ENCODE assay signal across 22 mouse cellular contexts in the genomic region with DNA sequence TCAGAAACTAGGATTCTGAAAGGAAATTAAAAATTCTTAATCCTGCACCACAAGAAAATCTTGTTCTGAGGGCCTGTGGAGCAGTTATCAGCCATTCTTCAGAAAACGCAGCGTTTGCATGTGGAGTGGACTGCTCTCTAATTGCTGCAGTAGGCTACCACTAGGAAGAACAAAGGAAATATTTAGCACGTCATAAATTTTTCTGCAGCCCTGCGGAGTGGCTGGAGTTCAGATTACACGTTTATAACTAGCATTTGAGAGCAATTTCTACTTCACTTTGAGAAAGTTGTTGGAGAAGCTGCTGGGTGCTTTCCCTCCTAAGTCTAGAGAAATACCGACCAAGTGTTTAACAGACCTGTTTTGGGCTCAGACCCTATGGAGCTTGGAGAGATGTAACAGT. TPM values are rescaled to one million over a fixed set of nuclear protein-coding genes. Genes with fewer than 3 reads are reported as not detected.
DNase-seq lines count a peak whose midpoint lies in the region; ATAC-seq and TF ChIP-seq lines count a peak whose summit lies in the region.
"Had no signal": no experiment of that assay in that cellular context is flagged by ENCODE, and none has a peak within 500 bp of the region (broad histone marks: within the 10 kb centered on the region; RNA-seq: fewer than 3 reads in every experiment).

No protein-coding gene starts in this region.

- no peak overlapping the region for H3K9ac ChIP-seq in heart, postnatal 0 days (replicated peaks; ENCODE audit: low read depth, low read length)
- H3K9ac ChIP-seq in heart, adult 2 months (ENCODE audit: low read depth, low read length): no peak overlapping the region
- no peak overlapping the region for H3K9ac ChIP-seq in limb, embryonic 14.5 days (ENCODE audit: low read depth, low read length, severe bottlenecking)
- H3K9ac ChIP-seq in liver, embryonic 12.5 days: no peak overlapping the region
- H3K9ac ChIP-seq: hindbrain, embryonic 12.5 days; midbrain, embryonic 13.5 days; neural tube, embryonic 12.5 days had no signal

- H3K36me3 ChIP-seq in heart, postnatal 0 days (replicated peaks; ENCODE audit: control insufficient read depth, insufficient read depth, low read length): no peaks in the 10 kb centered on the region
- H3K36me3 ChIP-seq in heart, adult 2 months (ENCODE audit: control insufficient read depth, insufficient read depth, low read length): no peaks in the 10 kb centered on the region
- no peaks in the 10 kb centered on the region for H3K36me3 ChIP-seq in limb, embryonic 14.5 days (ENCODE audit: control insufficient read depth, insufficient read depth, low read length)
- H3K36me3 ChIP-seq in liver, embryonic 12.5 days: no peaks in the 10 kb centered on the region
- H3K36me3 ChIP-seq: hindbrain, embryonic 12.5 days; midbrain, embryonic 13.5 days; neural tube, embryonic 12.5 days had no signal

- H3K4me3 ChIP-seq in heart, postnatal 0 days (ENCODE audit: low read depth, low read length): no peak overlapping the region
- no peak overlapping the region for H3K4me3 ChIP-seq in heart, adult 2 months
- H3K4me3 ChIP-seq in limb, embryonic 14.5 days (replicated peaks; ENCODE audit: low read length): no peak overlapping the region
- H3K4me3 ChIP-seq in liver, embryonic 12.5 days: no peak overlapping the region
- H3K4me3 ChIP-seq: hindbrain, embryonic 12.5 days; midbrain, embryonic 13.5 days; neural tube, embryonic 12.5 days had no signal

- WGBS in heart, postnatal 0 days: 40% methylated on average over 6 of the region's 6 CpGs
- 48% methylated on average over 6 of the region's 6 CpGs for WGBS in heart, adult 2 months
- 2% methylated on average over 6 of the region's 6 CpGs for WGBS in limb, embryonic 14.5 days
- WGBS in liver, embryonic 12.5 days (ENCODE audit: insufficient replicate concordance): 59% methylated on average over 6 of the region's 6 CpGs

- no peak for TF ChIP-seq CTCF in heart, postnatal 0 days (IDR thresholded peaks at IDR 0.05; ENCODE audit: low read depth)
- no peak for TF ChIP-seq CTCF in heart, adult 2 months (IDR thresholded peaks at IDR 0.05)

- no peak for ATAC-seq in heart, postnatal 0 days (ENCODE audit: insufficient read depth, low read depth)
- ATAC-seq in limb, embryonic 14.5 days (ENCODE audit: low FRiP score, low read depth): no peak
- no peak for ATAC-seq in liver, embryonic 12.5 days
- ATAC-seq: activated CD4-positive, CD25-positive, alpha-beta regulatory T cell, adult 4 months; midbrain, embryonic 13.5 days had no signal

- peak; percentile 15 for DNase-seq in embryo, embryonic 10.5 days (ENCODE audit: low spot score)
- DNase-seq in embryo, embryonic 10 days (ENCODE audit: low spot score): no peak
- no peak for DNase-seq in heart, postnatal 0 days (ENCODE audit: low spot score)
- DNase-seq in heart, adult 2 months: no peak
- DNase-seq in forelimb bud, embryonic 11.5 days (ENCODE audit: low read depth, low spot score): peak; percentile 71
- peak; percentile 10 for DNase-seq in limb, embryonic 14.5 days (ENCODE audit: low spot score)
- DNase-seq in adrenal gland, postnatal 25 days: no peak
- DNase-seq: cerebellum, adult 8-10 months; gastrocnemius, postnatal 10 days; kidney, adult 18-20 months; kidney, postnatal 25 days; layer of hippocampus, postnatal 36 days; liver; right cerebral cortex, postnatal 14 days; spleen, adult 18-20 months had no signal

- intact Hi-C loops in heart, adult 2 months (cut with DNase I): no loop called here

- H3K27me3 ChIP-seq in heart, postnatal 0 days (ENCODE audit: control insufficient read depth, insufficient read depth, low read length): no peaks in the 10 kb centered on the region
- H3K27me3 ChIP-seq in heart, adult 2 months (ENCODE audit: control insufficient read depth, insufficient read depth, low read length): no peaks in the 10 kb centered on the region
- no peaks in the 10 kb centered on the region for H3K27me3 ChIP-seq in limb, embryonic 14.5 days (ENCODE audit: control insufficient read depth, insufficient read depth, low read length)
- H3K27me3 ChIP-seq in liver, embryonic 12.5 days (replicated peaks): no peaks in the 10 kb centered on the region
- H3K27me3 ChIP-seq: hindbrain, embryonic 12.5 days; midbrain, embryonic 13.5 days; neural tube, embryonic 12.5 days had no signal

- H3K4me2 ChIP-seq in heart, postnatal 0 days (ENCODE audit: low read depth, low read length): peak overlapping the region; percentile 24; the same call in 1 of the 2 replicates
- no peak overlapping the region for H3K4me2 ChIP-seq in limb, embryonic 14.5 days (replicated peaks; ENCODE audit: low read depth, low read length, severe bottlenecking)
- no peak overlapping the region for H3K4me2 ChIP-seq in liver, embryonic 12.5 days
- H3K4me2 ChIP-seq: hindbrain, embryonic 12.5 days; midbrain, embryonic 13.5 days; neural tube, embryonic 12.5 days had no signal

- no peak for TF ChIP-seq EP300 in heart, postnatal 0 days (IDR thresholded peaks at IDR 0.05; ENCODE audit: low read depth)
- no peak for TF ChIP-seq EP300 in heart, adult 2 months (IDR thresholded peaks at IDR 0.05; ENCODE audit: insufficient read depth, low read depth, low read length)

- H3K4me1 ChIP-seq in heart, postnatal 0 days (ENCODE audit: control insufficient read depth, insufficient read depth): peaks cover 5% of the 10 kb centered on the region; the same call in 1 of the 2 replicates
- no peaks in the 10 kb centered on the region for H3K4me1 ChIP-seq in heart, adult 2 months (ENCODE audit: control insufficient read depth, insufficient read depth, low read length)
- peaks cover 12% of the 10 kb centered on the region for H3K4me1 ChIP-seq in limb, embryonic 14.5 days (ENCODE audit: control insufficient read depth, insufficient read depth, low read length)
- no peaks in the 10 kb centered on the region for H3K4me1 ChIP-seq in liver, embryonic 12.5 days
- H3K4me1 ChIP-seq: hindbrain, embryonic 12.5 days; midbrain, embryonic 13.5 days; neural tube, embryonic 12.5 days had no signal

- no peaks in the 10 kb centered on the region for H3K9me3 ChIP-seq in heart, postnatal 0 days (replicated peaks; ENCODE audit: control insufficient read depth, low read length)
- H3K9me3 ChIP-seq in limb, embryonic 14.5 days (ENCODE audit: control insufficient read depth, low read length): no peaks in the 10 kb centered on the region
- H3K9me3 ChIP-seq in liver, embryonic 12.5 days (replicated peaks): no peaks in the 10 kb centered on the region
- H3K9me3 ChIP-seq: hindbrain, embryonic 12.5 days; midbrain, embryonic 13.5 days; neural tube, embryonic 12.5 days had no signal

- H3K79me2 ChIP-seq in heart, adult 2 months (replicated peaks; ENCODE audit: control insufficient read depth, insufficient read depth, low read length): no peaks in the 10 kb centered on the region

- peak overlapping the region; percentile 62; the same call in 1 of the 2 replicates for H3K27ac ChIP-seq in heart, postnatal 0 days (ENCODE audit: low read depth)
- no peak overlapping the region; the same call in 1 of the 2 replicates for H3K27ac ChIP-seq in heart, adult 2 months
- no peak overlapping the region for H3K27ac ChIP-seq in limb, embryonic 14.5 days (replicated peaks; ENCODE audit: low read depth, low read length)
- H3K27ac ChIP-seq in liver, embryonic 12.5 days: no peak overlapping the region
- H3K27ac ChIP-seq: hindbrain, embryonic 12.5 days; midbrain, embryonic 13.5 days; neural tube, embryonic 12.5 days had no signal

- no peak for TF ChIP-seq POLR2A in heart, adult 2 months (IDR thresholded peaks at IDR 0.05; ENCODE audit: insufficient read depth, low read depth, low read length)
- TF ChIP-seq POLR2A in limb, embryonic 14.5 days (IDR thresholded peaks at IDR 0.05; ENCODE audit: borderline replicate concordance, extremely low read depth, insufficient read depth, insufficient read length): no peak

RNA-seq across cellular contexts. Expression of gene Eya4, which starts 43.6 kb away (rescaled TPM):
- total RNA-seq in heart, postnatal 0 days (2014; rRNA removed; ENCODE audit: low replicate concordance): 0.54 and 0.57 TPM in 2 replicates
- polyA plus RNA-seq in heart, postnatal 0 days (2015; fragmentation: Nextera tagmentation; extraction: Ambion mirVana): 0.19 and 0.21 TPM in 2 replicates
- total RNA-seq in heart, adult 2 months (2021): under 1 TPM; 0.16 to 0.23 TPM
- 0.23 and 0.79 TPM in 2 replicates for polyA plus RNA-seq in heart, adult 2 months (2012; rRNA removed)
- polyA plus RNA-seq in limb, embryonic 14.5 days (2012; rRNA removed): 12.5 and 13.8 TPM in 2 replicates
- 6.6 and 7.3 TPM in 2 replicates for polyA plus RNA-seq in limb, embryonic 14.5 days (2014; fragmentation: Nextera tagmentation; extraction: Ambion mirVana)
- 1.00 and 1.8 TPM in 2 replicates for total RNA-seq in adrenal gland, postnatal 25 days (2021)
- 0.29 and 0.35 TPM in 2 replicates for polyA plus RNA-seq in liver, embryonic 12.5 days (2016; fragmentation: Nextera tagmentation; extraction: Ambion mirVana)
- total RNA-seq: granulocyte monocyte progenitor cell, adult 5-6 weeks; monocyte, adult 5-6 weeks had no signal

Comparison
In these comparisons a context has a peak if more than half of its experiments do, and no peak if none do; other contexts are left out.
1. DNase-seq: peak in embryo, embryonic 10.5 days (single experiment), forelimb bud, embryonic 11.5 days (single experiment) and limb, embryonic 14.5 days (single experiment); none in embryo, embryonic 10 days (single experiment), heart, postnatal 0 days (single experiment), heart, adult 2 months (0 of 2) and adrenal gland, postnatal 25 days (single experiment).